Mouse (Mus musculus) brain, embryonic 18.5 days (tissue): ENCODE data around the gene Xrcc1.

Experiments used
- DNase-seq: peaks from one replicate; pipeline ENCODE4 v3.0.0-alpha.2; 2012; ENCODE audit warnings: low read depth, low spot score

Xrcc1 gene

GRCm38 (mm10) chr7:24564607-24565265, 18.6 kb downstream of the Xrcc1 start:
- DNase-seq = no peak

- DNase-seq = no peak
Observed at GRCm38 (mm10) chr7:24565627-24566026, 19.5 kb downstream of the Xrcc1 start.

- DNase-seq = no peak
Observed at GRCm38 (mm10) chr7:24566206-24566605, 20.1 kb downstream of the Xrcc1 start.

GRCm38 (mm10) chr7:24568512-24568911, 22.4 kb downstream of the Xrcc1 start:
- DNase-seq = no peak

- DNase-seq = no peak
Observed at GRCm38 (mm10) chr7:24571071-24571470, 25.0 kb downstream of the Xrcc1 start.

- DNase-seq = no peak
Observed at GRCm38 (mm10) chr7:24572455-24572854, 26.4 kb downstream of the Xrcc1 start.

GRCm38 (mm10) chr7:24574224-24574796, 28.2 kb downstream of the Xrcc1 start:
- DNase-seq = no peak

GRCm38 (mm10) chr7:24577811-24578210, 31.7 kb downstream of the Xrcc1 start:
- DNase-seq = no peak

GRCm38 (mm10) chr7:24584876-24585275, 38.8 kb downstream of the Xrcc1 start:
- no peak for DNase-seq

GRCm38 (mm10) chr7:24585995-24586394, 39.9 kb downstream of the Xrcc1 start:
- DNase-seq = no peak

GRCm38 (mm10) chr7:24586828-24587227, 40.7 kb downstream of the Xrcc1 start:
- no peak for DNase-seq

- peak; percentile 76 for DNase-seq
Observed at GRCm38 (mm10) chr7:24587330-24588105, 41.4 kb downstream of the Xrcc1 start, which contains the start of the genes Ethe1 and Zfp575. Ethe1 (plus strand) TSS chr7:24587543. Zfp575 (minus strand) TSS chr7:24587641.

- DNase-seq = no peak
Observed at GRCm38 (mm10) chr7:24588336-24588735, 42.2 kb downstream of the Xrcc1 start.

- DNase-seq = no peak
Observed at GRCm38 (mm10) chr7:24591735-24592134, 45.6 kb downstream of the Xrcc1 start.

GRCm38 (mm10) chr7:24592163-24592562, 46.1 kb downstream of the Xrcc1 start:
- no peak for DNase-seq

- no peak for DNase-seq
Observed at GRCm38 (mm10) chr7:24592781-24593180, 46.7 kb downstream of the Xrcc1 start.

GRCm38 (mm10) chr7:24593621-24594308, 47.7 kb downstream of the Xrcc1 start:
- DNase-seq = no peak

GRCm38 (mm10) chr7:24594309-24594803, 48.3 kb downstream of the Xrcc1 start:
- DNase-seq = no peak

- no peak for DNase-seq
Observed at GRCm38 (mm10) chr7:24595464-24595863, 49.4 kb downstream of the Xrcc1 start.

- no peak for DNase-seq
Observed at GRCm38 (mm10) chr7:24598121-24598520, 52.0 kb downstream of the Xrcc1 start.

- no peak for DNase-seq
Observed at GRCm38 (mm10) chr7:24599211-24600067, 53.4 kb downstream of the Xrcc1 start.
